Mouse (Mus musculus) heart, adult 2 months (tissue): ENCODE data around the gene 4930555G01Rik.
"Not testable (repeated sequence)": the region's sequence is repeated elsewhere in the genome, so short reads cannot be mapped to it uniquely, and the experiment has no call there.

Experiments
- CTCF ChIP-seq: fragments of 200-600 bp; IDR thresholded peaks from 2 replicates; pipeline ENCODE4 v1.8.1; 2022; ENCODE audit warnings: antibody characterized with exemption, mild to moderate bottlenecking, moderate library complexity
- EP300 ChIP-seq: fragments of 200-500 bp; IDR thresholded peaks from 2 replicates; pipeline ENCODE4 v1.6.1; 2011; ENCODE audit warnings: low read depth, low read length, control low read depth; ENCODE audit not compliant: insufficient read depth
- POLR2A ChIP-seq: fragments of 200-500 bp; IDR thresholded peaks from 2 replicates; pipeline ENCODE4 v1.6.1; 2011; ENCODE audit warnings: mild to moderate bottlenecking, low read depth, low read length, control low read depth; ENCODE audit not compliant: insufficient read depth

GRCm38 (mm10) chr14:5050329-5050728 lies at the start of gene 4930555G01Rik:
- not testable (repeated sequence) for TF ChIP-seq CTCF, POLR2A, EP300
